ENCODE assay signal across 20 mouse cellular contexts in the genomic region with DNA sequence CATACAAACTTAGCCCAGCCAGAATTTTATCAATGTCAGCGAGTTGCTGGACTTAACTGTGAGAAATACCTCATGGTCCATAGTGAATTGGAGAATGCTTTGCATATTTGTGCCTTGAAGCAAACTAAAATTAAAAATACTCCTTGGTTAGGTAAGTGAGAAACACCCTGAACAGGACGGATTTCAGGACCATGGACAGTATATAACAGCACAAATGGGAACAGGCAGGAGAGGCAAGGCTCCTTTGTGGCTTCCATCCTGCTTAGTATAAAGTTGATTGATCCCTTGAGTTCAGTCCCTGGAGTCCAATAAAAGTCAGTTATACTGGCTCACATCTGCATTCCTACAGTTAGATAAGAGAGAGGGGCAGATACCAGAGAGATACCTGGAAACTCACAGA. TPM values are rescaled to one million over a fixed set of nuclear protein-coding genes. Genes with fewer than 3 reads are reported as not detected.
DNase-seq lines count a peak whose midpoint lies in the region; ATAC-seq lines count a peak whose summit lies in the region.
"Had no signal": no experiment of that assay in that cellular context is flagged by ENCODE, and none has a peak within 500 bp of the region (broad histone marks: within the 10 kb centered on the region; RNA-seq: fewer than 3 reads in every experiment).

No protein-coding gene starts in this region.

- H3K4me1 ChIP-seq in hindbrain, embryonic 11.5 days (replicated peaks; ENCODE audit: control insufficient read depth, insufficient read depth, low read length) = no peaks in the 10 kb centered on the region
- no peaks in the 10 kb centered on the region for H3K4me1 ChIP-seq in hindbrain, embryonic 16.5 days (ENCODE audit: control insufficient read depth, insufficient read depth, low read depth, low read length)
- H3K4me1 ChIP-seq in embryonic facial prominence, embryonic 14.5 days (ENCODE audit: control insufficient read depth, insufficient read depth, low read length) = no peaks in the 10 kb centered on the region
- H3K4me1 ChIP-seq: forebrain, embryonic 15.5 days; heart, embryonic 13.5 days; hindbrain, embryonic 12.5 days; limb, embryonic 13.5 days; midbrain, embryonic 13.5 days; neural tube, embryonic 13.5 days had no signal

- no peaks in the 10 kb centered on the region for H3K27me3 ChIP-seq in hindbrain, embryonic 11.5 days (ENCODE audit: control insufficient read depth, insufficient read depth, low read length)
- no peaks in the 10 kb centered on the region for H3K27me3 ChIP-seq in hindbrain, embryonic 16.5 days (replicated peaks; ENCODE audit: control insufficient read depth, insufficient read depth, low read length)
- H3K27me3 ChIP-seq in embryonic facial prominence, embryonic 14.5 days (replicated peaks; ENCODE audit: control insufficient read depth, insufficient read depth, low read length) = no peaks in the 10 kb centered on the region
- H3K27me3 ChIP-seq: forebrain, embryonic 15.5 days; heart, embryonic 13.5 days; hindbrain, embryonic 12.5 days; limb, embryonic 13.5 days; midbrain, embryonic 13.5 days; neural tube, embryonic 13.5 days had no signal

- DNase-seq in hindbrain, embryonic 11.5 days (ENCODE audit: low spot score) = peak; percentile 27
- DNase-seq in 416B (ENCODE audit: low read depth) = peak; percentile 36
- DNase-seq in adipocyte (ENCODE audit: low spot score) = peak; percentile 35
- peak; percentile 71 for DNase-seq in embryonic facial prominence, embryonic 14.5 days (ENCODE audit: low spot score)
- DNase-seq in liver = no peak
- DNase-seq in cerebellum, postnatal 36 days = no peak
- no peak for DNase-seq in left cerebral cortex, postnatal 25 days (ENCODE audit: low spot score in 2 of 2)
- DNase-seq: cerebellum, adult 9-10 months; gastrocnemius, postnatal 10 days; kidney, postnatal 36 days; thymus, adult 2 months had no signal

- intact Hi-C loops in left cerebral cortex, postnatal 25 days (cut with DNase I) = no loop called here

- no peak overlapping the region for H3K27ac ChIP-seq in hindbrain, embryonic 11.5 days (ENCODE audit: low read depth, low read length)
- H3K27ac ChIP-seq in hindbrain, embryonic 16.5 days (ENCODE audit: low read depth, low read length) = no peak overlapping the region
- no peak overlapping the region for H3K27ac ChIP-seq in embryonic facial prominence, embryonic 14.5 days (replicated peaks; ENCODE audit: low read depth, low read length)
- H3K27ac ChIP-seq: forebrain, embryonic 15.5 days; heart, embryonic 13.5 days; hindbrain, embryonic 12.5 days; limb, embryonic 13.5 days; midbrain, embryonic 13.5 days; neural tube, embryonic 13.5 days had no signal

- no peak overlapping the region for H3K4me3 ChIP-seq in hindbrain, embryonic 11.5 days (ENCODE audit: low read depth, low read length)
- no peak overlapping the region for H3K4me3 ChIP-seq in hindbrain, embryonic 16.5 days (ENCODE audit: low read length)
- no peak overlapping the region for H3K4me3 ChIP-seq in embryonic facial prominence, embryonic 14.5 days (ENCODE audit: low read depth, low read length)
- H3K4me3 ChIP-seq: forebrain, embryonic 15.5 days; heart, embryonic 13.5 days; hindbrain, embryonic 12.5 days; limb, embryonic 13.5 days; midbrain, embryonic 13.5 days; neural tube, embryonic 13.5 days had no signal

- no peak for ATAC-seq in hindbrain, embryonic 11.5 days (ENCODE audit: low FRiP score)
- ATAC-seq in hindbrain, embryonic 16.5 days = no peak
- ATAC-seq in embryonic facial prominence, embryonic 14.5 days (ENCODE audit: low read depth) = no peak
- ATAC-seq: forebrain, embryonic 15.5 days; midbrain, embryonic 13.5 days had no signal

- WGBS in hindbrain, embryonic 11.5 days = 34% methylated on average over 2 of the region's 2 CpGs
- 40% methylated on average over 2 of the region's 2 CpGs for WGBS in hindbrain, embryonic 16.5 days
- WGBS in embryonic facial prominence, embryonic 14.5 days = 25% methylated on average over 2 of the region's 2 CpGs

- H3K9me3 ChIP-seq in hindbrain, embryonic 11.5 days (ENCODE audit: control insufficient read depth, low read length) = no peaks in the 10 kb centered on the region
- no peaks in the 10 kb centered on the region for H3K9me3 ChIP-seq in hindbrain, embryonic 16.5 days (ENCODE audit: control insufficient read depth, low read length)
- H3K9me3 ChIP-seq in embryonic facial prominence, embryonic 14.5 days (ENCODE audit: control insufficient read depth, low read length) = no peaks in the 10 kb centered on the region
- H3K9me3 ChIP-seq: forebrain, embryonic 15.5 days; heart, embryonic 13.5 days; hindbrain, embryonic 12.5 days; limb, embryonic 13.5 days; midbrain, embryonic 13.5 days; neural tube, embryonic 13.5 days had no signal

- H3K9ac ChIP-seq in hindbrain, embryonic 11.5 days (ENCODE audit: low read depth, low read length) = no peak overlapping the region
- H3K9ac ChIP-seq in hindbrain, embryonic 16.5 days (ENCODE audit: low read depth, low read length) = no peak overlapping the region
- H3K9ac ChIP-seq in embryonic facial prominence, embryonic 14.5 days (ENCODE audit: low read depth, low read length) = no peak overlapping the region
- H3K9ac ChIP-seq: forebrain, embryonic 15.5 days; heart, embryonic 13.5 days; hindbrain, embryonic 12.5 days; limb, embryonic 13.5 days; midbrain, embryonic 13.5 days; neural tube, embryonic 13.5 days had no signal

- H3K4me2 ChIP-seq in hindbrain, embryonic 11.5 days (replicated peaks; ENCODE audit: low read depth, low read length) = no peak overlapping the region
- H3K4me2 ChIP-seq in hindbrain, embryonic 16.5 days (ENCODE audit: low read length) = no peak overlapping the region
- no peak overlapping the region for H3K4me2 ChIP-seq in embryonic facial prominence, embryonic 14.5 days (ENCODE audit: low read depth, low read length)
- H3K4me2 ChIP-seq: forebrain, embryonic 15.5 days; heart, embryonic 13.5 days; hindbrain, embryonic 12.5 days; limb, embryonic 13.5 days; midbrain, embryonic 13.5 days; neural tube, embryonic 13.5 days had no signal

- no peaks in the 10 kb centered on the region for H3K36me3 ChIP-seq in hindbrain, embryonic 11.5 days (ENCODE audit: control insufficient read depth, insufficient read depth, low read length)
- H3K36me3 ChIP-seq in hindbrain, embryonic 16.5 days (ENCODE audit: control insufficient read depth, insufficient read depth, low read length) = no peaks in the 10 kb centered on the region
- no peaks in the 10 kb centered on the region for H3K36me3 ChIP-seq in embryonic facial prominence, embryonic 14.5 days (ENCODE audit: control insufficient read depth, insufficient read depth, low read length)
- H3K36me3 ChIP-seq: forebrain, embryonic 15.5 days; heart, embryonic 13.5 days; hindbrain, embryonic 12.5 days; limb, embryonic 13.5 days; midbrain, embryonic 13.5 days; neural tube, embryonic 13.5 days had no signal

RNA-seq across cellular contexts. Expression of a gene that starts 53.9 kb away (rescaled TPM):
- not detected in 2 replicates for polyA plus RNA-seq in hindbrain, embryonic 11.5 days (2014; fragmentation: Nextera tagmentation; extraction: Ambion mirVana)
- polyA plus RNA-seq in hindbrain, embryonic 16.5 days (2015; fragmentation: Nextera tagmentation; extraction: Ambion mirVana) = not detected in 2 replicates
- polyA plus RNA-seq in embryonic facial prominence, embryonic 14.5 days (2014; fragmentation: Nextera tagmentation; extraction: Ambion mirVana) = not detected in 2 replicates
- not detected for total RNA-seq in left cerebral cortex, postnatal 25 days (2021)
- total RNA-seq: gastrocnemius, postnatal 10 days; layer of hippocampus, postnatal 25 days had no signal
- polyA plus RNA-seq: forebrain, embryonic 15.5 days; heart, embryonic 13.5 days; hindbrain, embryonic 12.5 days; limb, embryonic 13.5 days; lung, embryonic 16.5 days; midbrain, embryonic 13.5 days; neural tube, embryonic 13.5 days had no signal

Comparison
In these comparisons a context has a peak if more than half of its experiments do, and no peak if none do; other contexts are left out.
1. DNase-seq: peak in hindbrain, embryonic 11.5 days (single experiment), 416B (single experiment), adipocyte (single experiment) and embryonic facial prominence, embryonic 14.5 days (single experiment); none in liver (single experiment), cerebellum, postnatal 36 days (0 of 2) and left cerebral cortex, postnatal 25 days (0 of 2).